Mouse (Mus musculus) midbrain, embryonic 16.5 days (tissue): Measurements from ENCODE around the gene Ino80. TPM values are rescaled to one million over a fixed set of nuclear protein-coding genes. Genes with fewer than 3 reads are reported as not detected.

Experiments used
- ATAC-seq: fragments of 200-750 bp; cut with Nextera tagmentation; 2 replicates; pipeline ENCODE4 v1.8.0; 2017; ENCODE audit warnings: moderate TSS enrichment
- H3K27ac ChIP-seq: fragments of 300-500 bp; sonication (generic); 2 replicates; pipeline ENCODE4 v1.5.1; 2014; ENCODE audit warnings: mild to moderate bottlenecking, low read length, mixed read lengths
- H3K27me3 ChIP-seq: fragments of 300-500 bp; sonication (generic); 2 replicates; pipeline ENCODE4 v1.6.1; 2014; ENCODE audit warnings: low read depth, low read length, mixed read lengths; ENCODE audit not compliant: control insufficient read depth, insufficient read depth
- H3K36me3 ChIP-seq: fragments of 300-500 bp; sonication (generic); 2 replicates; pipeline ENCODE4 v1.6.1; 2014; ENCODE audit warnings: mild to moderate bottlenecking, low read length, moderate library complexity, mixed read lengths; ENCODE audit not compliant: control insufficient read depth, insufficient read depth
- H3K4me1 ChIP-seq: fragments of 300-500 bp; sonication (generic); 2 replicates; pipeline ENCODE4 v1.6.1; 2014; ENCODE audit warnings: mild to moderate bottlenecking, low read length, mixed read lengths; ENCODE audit not compliant: control insufficient read depth, insufficient read depth
- H3K4me2 ChIP-seq: fragments of 300-500 bp; sonication (generic); 2 replicates; pipeline ENCODE4 v1.6.1; 2014; ENCODE audit warnings: mild to moderate bottlenecking, low read length, mixed read lengths
- H3K4me3 ChIP-seq: fragments of 300-500 bp; sonication (generic); 2 replicates; pipeline ENCODE4 v1.5.1; 2014; ENCODE audit warnings: low read depth, mild to moderate bottlenecking, low read length, moderate library complexity, mixed read lengths
- H3K9ac ChIP-seq: fragments of 300-500 bp; sonication (generic); 2 replicates; pipeline ENCODE4 v1.6.1; 2014; ENCODE audit warnings: low read depth, low read length, mixed read lengths
- H3K9me3 ChIP-seq: fragments of 300-500 bp; sonication (generic); replicated peaks from 2 replicates; pipeline ENCODE4 v1.6.1; 2014; ENCODE audit warnings: mild to moderate bottlenecking, low read length, mixed read lengths; ENCODE audit not compliant: control insufficient read depth, poor library complexity, severe bottlenecking
- WGBS: fragments of 180-500 bp; shearing (Covaris S2); extraction: QIAGEN DNeasy Blood & Tissue Kit; methylation state at CpG from one replicate; pipeline ENCODE4 v1.1.7; 2014; 5-methylcytosine and 5-hydroxymethylcytosine counted together
- polyA plus RNA-seq: library from polyadenylated mRNA; unstranded; fragments of >200 nt; fragmentation: Nextera tagmentation; extraction: Ambion mirVana; gene quantifications from 2 replicates; pipeline ENCODE4 v1.2.1, GENCODE M21; 2015

Ino80 gene
- polyA plus RNA-seq, 1 experiment from 2014 or later, result 2.7 TPM

DNA sequence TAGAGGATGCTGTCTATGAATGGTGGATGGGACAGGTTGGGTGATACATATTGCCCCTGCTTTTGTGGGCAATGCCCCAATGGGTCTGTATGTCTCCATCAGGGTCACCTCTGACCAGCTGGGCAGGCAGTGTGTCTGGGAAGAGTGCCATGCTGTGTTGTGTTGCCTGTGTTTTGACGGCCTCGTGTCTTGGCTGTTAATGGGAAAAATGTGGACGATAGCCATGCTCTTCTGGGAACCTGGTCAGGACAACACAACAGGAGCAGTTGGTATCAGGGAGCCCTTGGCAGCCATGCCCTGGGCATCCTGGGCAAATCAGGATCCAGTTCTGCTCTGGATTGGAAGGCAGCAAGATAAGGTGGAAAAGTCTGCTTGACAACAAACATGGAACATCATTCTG is 122.4 kb downstream of the Ino80 start:
- Histone ChIP-seq H3K4me1 (peaks cover 4% of the 10 kb centered on the region; the same call in 1 of the 2 replicates), H3K36me3 (no peaks in the 10 kb centered on the region; the same call in 1 of the 2 replicates), H3K4me2 (no peak overlapping the region), H3K9ac (no peak overlapping the region), H3K27me3 (no peaks in the 10 kb centered on the region), H3K9me3 (no peaks in the 10 kb centered on the region), H3K27ac (no peak overlapping the region), H3K4me3 (no peak overlapping the region)
- 81% methylated on average over 3 of the region's 3 CpGs for WGBS
- no peak for ATAC-seq

- Histone ChIP-seq H3K4me1 (peaks cover 4% of the 10 kb centered on the region; the same call in 1 of the 2 replicates), H3K4me2 (no peak overlapping the region), H3K36me3 (no peaks in the 10 kb centered on the region; the same call in 1 of the 2 replicates), H3K4me3 (no peak overlapping the region), H3K27me3 (no peaks in the 10 kb centered on the region), H3K9me3 (no peaks in the 10 kb centered on the region), H3K9ac (no peak overlapping the region), H3K27ac (no peak overlapping the region)
- WGBS, result 88% methylated on average over 8 of the region's 8 CpGs
- no peak for ATAC-seq
Measured at GRCm38 (mm10) chr2:119353707-119354106, 123.8 kb downstream of the Ino80 start.

GRCm38 (mm10) chr2:119350555-119351486 is 126.7 kb downstream of the Ino80 start, which contains the start of gene Chac1:
Gene Chac1 (plus strand): TSS chr2:119351229.
- H3K27ac ChIP-seq, result peak within 1 kb of the TSS; percentile 62
- peak; percentile 98 for ATAC-seq
- H3K4me1 ChIP-seq, result peaks cover 4% of the 10 kb centered on the region; the same call in 1 of the 2 replicates
- no peaks in the 10 kb centered on the region; the same call in 1 of the 2 replicates for H3K36me3 ChIP-seq
- 4% methylated on average over 58 of the region's 58 CpGs for WGBS
- peak within 1 kb of the TSS; percentile 81 for H3K9ac ChIP-seq
- H3K9me3 ChIP-seq, result no peaks in the 10 kb centered on the region
- H3K4me2 ChIP-seq, result peak within 1 kb of the TSS; percentile 92
- H3K27me3 ChIP-seq, result no peaks in the 10 kb centered on the region
- peak within 1 kb of the TSS; percentile 69 for H3K4me3 ChIP-seq

DNA sequence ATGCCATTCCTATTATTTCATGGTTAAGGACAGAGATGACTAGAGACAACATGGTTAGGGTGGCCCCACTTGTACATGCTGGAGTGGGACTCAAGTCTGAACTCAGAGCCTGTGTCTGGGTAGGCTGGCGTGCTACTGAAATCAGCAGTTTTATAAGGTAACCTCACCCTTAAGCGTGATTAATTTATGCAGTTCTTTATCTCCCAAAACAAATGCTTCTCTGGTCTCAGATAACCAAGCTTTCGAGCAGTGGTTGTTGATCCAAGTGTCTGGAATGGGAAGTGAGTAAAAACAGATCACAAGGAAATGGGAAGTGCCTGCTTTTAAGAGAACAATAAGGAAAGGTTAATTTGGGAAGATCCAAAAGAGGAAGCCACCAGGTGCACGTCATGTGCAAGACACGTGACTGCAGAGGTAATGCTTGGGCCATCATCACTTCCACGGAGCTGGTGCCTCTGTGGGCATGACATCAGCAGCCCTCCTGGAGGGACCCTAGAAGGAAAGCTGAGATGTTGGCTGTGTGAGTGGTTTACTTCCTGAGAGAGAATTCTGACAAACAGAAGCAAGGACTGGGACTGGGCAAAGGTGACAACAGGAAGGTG is 132.8 kb downstream of the Ino80 start:
- no peaks in the 10 kb centered on the region for H3K4me1 ChIP-seq

GRCm38 (mm10) chr2:119337425-119338265 is 139.8 kb downstream of the Ino80 start:
- Histone ChIP-seq H3K4me2 (peak overlapping the region; percentile 75), H3K9ac (peak overlapping the region; percentile 90), H3K27ac (peak overlapping the region; percentile 53), H3K36me3 (no peaks in the 10 kb centered on the region), H3K27me3 (peaks cover under 1% of the 10 kb centered on the region; the same call in 1 of the 2 replicates), H3K4me3 (peak overlapping the region; percentile 60), H3K9me3 (no peaks in the 10 kb centered on the region), H3K4me1 (no peaks in the 10 kb centered on the region; the same call in 1 of the 2 replicates)
- peak; percentile 80 for ATAC-seq
- 10% methylated on average over 47 of the region's 60 CpGs for WGBS

More for the DNA sequence above, 132.8 kb downstream of the Ino80 start:
- no peaks in the 10 kb centered on the region for H3K36me3 ChIP-seq
- no peak for ATAC-seq
- 61% methylated on average over 6 of the region's 6 CpGs for WGBS
- H3K9me3 ChIP-seq, result no peaks in the 10 kb centered on the region
- no peak overlapping the region for H3K4me3 ChIP-seq
- H3K4me2 ChIP-seq, result no peak overlapping the region
- no peaks in the 10 kb centered on the region for H3K27me3 ChIP-seq
- H3K27ac ChIP-seq, result no peak overlapping the region
- no peak overlapping the region for H3K9ac ChIP-seq

DNA sequence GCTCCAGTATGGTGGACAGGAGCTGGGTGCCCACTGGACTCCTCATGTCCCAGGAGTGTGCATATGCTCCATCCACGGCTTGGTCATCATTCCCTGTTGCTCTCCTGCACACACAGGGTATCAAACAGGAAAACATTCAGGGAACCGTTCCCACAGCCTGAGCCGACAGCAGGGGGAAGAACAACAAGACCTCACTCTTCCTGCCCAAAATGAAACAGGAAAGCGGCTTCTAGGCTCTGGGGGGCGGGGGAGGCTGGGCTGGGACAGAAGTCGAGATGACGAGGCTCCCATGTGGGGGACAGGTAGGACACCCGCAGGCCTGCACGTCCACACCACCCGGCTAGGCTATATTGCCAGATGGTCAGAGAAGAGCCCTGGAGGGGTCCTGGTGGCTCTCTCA is 141.0 kb downstream of the Ino80 start:
- Histone ChIP-seq H3K36me3 (no peaks in the 10 kb centered on the region), H3K4me3 (no peak overlapping the region), H3K9me3 (no peaks in the 10 kb centered on the region), H3K27me3 (peaks cover 4% of the 10 kb centered on the region; the same call in 1 of the 2 replicates), H3K4me2 (no peak overlapping the region), H3K4me1 (no peaks in the 10 kb centered on the region; the same call in 1 of the 2 replicates), H3K27ac (no peak overlapping the region), H3K9ac (no peak overlapping the region)
- no peak for ATAC-seq
- 82% methylated on average over 10 of the region's 10 CpGs for WGBS

DNA sequence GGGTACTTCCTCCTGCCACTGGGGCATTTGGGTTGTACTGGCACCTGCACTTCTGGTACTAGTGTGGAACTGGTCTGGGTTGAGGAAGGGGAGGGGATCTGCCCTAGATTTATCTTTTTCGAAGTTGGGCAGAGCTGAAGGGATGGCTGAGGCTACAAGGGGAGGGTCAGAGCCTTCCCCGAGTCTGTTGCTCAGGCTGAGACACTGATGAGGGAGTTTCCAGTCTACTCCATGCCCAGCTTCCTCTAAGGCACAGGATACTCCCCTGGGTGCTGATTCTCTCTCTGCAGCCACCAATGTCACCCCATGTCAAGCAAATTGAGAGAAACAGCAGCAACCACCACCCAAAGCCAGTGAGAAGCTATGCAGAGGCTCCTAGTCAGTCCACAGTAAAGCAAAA is 141.5 kb downstream of the Ino80 start:
- no peak overlapping the region for H3K4me2 ChIP-seq
- peaks cover 8% of the 10 kb centered on the region for H3K27me3 ChIP-seq
- H3K27ac ChIP-seq, result no peak overlapping the region
- no peaks in the 10 kb centered on the region for H3K36me3 ChIP-seq
- H3K4me3 ChIP-seq, result no peak overlapping the region
- no peak for ATAC-seq
- 78% methylated on average over 2 of the region's 2 CpGs for WGBS
- no peak overlapping the region for H3K9ac ChIP-seq
- no peaks in the 10 kb centered on the region for H3K9me3 ChIP-seq
- no peaks in the 10 kb centered on the region; the same call in 1 of the 2 replicates for H3K4me1 ChIP-seq

DNA sequence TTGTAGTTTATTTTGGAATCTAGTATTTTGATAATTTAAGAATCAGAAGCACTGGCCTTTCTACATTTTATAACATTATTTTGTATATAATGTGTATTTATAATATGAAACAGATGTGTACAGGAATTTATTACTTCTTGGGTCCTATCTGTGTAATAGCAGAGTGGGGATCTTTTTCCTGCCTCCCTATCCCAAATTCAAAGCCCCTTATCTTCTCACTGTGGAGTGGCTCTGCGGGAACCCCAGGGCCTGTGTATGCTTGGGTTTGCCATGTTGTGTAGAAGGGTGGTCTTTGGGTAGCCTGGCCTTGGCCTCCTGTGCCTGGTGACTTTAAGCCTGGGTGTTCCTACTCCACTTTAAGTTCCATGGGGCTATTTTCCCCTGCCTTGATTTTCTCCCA is 142.0 kb downstream of the Ino80 start:
- H3K36me3 ChIP-seq, result no peaks in the 10 kb centered on the region
- H3K4me2 ChIP-seq, result no peak overlapping the region
- WGBS, result 89% methylated on average over 1 of the region's 1 CpGs
- H3K27ac ChIP-seq, result no peak overlapping the region
- H3K27me3 ChIP-seq, result peaks cover 13% of the 10 kb centered on the region
- ATAC-seq, result no peak
- no peak overlapping the region for H3K4me3 ChIP-seq
- no peak overlapping the region for H3K9ac ChIP-seq
- no peaks in the 10 kb centered on the region for H3K9me3 ChIP-seq
- H3K4me1 ChIP-seq, result no peaks in the 10 kb centered on the region; the same call in 1 of the 2 replicates
